Mouse (Mus musculus): ENCODE measurements at regions not wholly inside any gene's neighbourhood (a gene's known extent, or its start where the extent isn't known, plus 50 kb on each side); places are given as distances from the start of the nearest gene placed in this dataset.

GRCm38 (mm10) chr8:39218716-39219115 is 1456.2 kb upstream of the Adam24 start:
- no peaks in the 10 kb centered on the region for H3K4me1 ChIP-seq
- no peaks in the 10 kb centered on the region for H3K36me3 ChIP-seq
- WGBS: 68% methylated on average over 1 of the region's 1 CpGs
- H3K4me3 ChIP-seq: no peak overlapping the region
- H3K27me3 ChIP-seq (replicated peaks): no peaks in the 10 kb centered on the region
- ATAC-seq (ENCODE audit: extremely low read depth, insufficient number of reproducible peaks, low FRiP score, low TSS enrichment): no peak
- H3K9ac ChIP-seq: no peak overlapping the region
- no peak overlapping the region for H3K4me2 ChIP-seq
- no peaks in the 10 kb centered on the region for H3K9me3 ChIP-seq
- H3K27ac ChIP-seq (replicated peaks): no peak overlapping the region

- ATAC-seq (ENCODE audit: extremely low read depth, insufficient number of reproducible peaks, low FRiP score, low TSS enrichment): no peak
- H3K4me1 ChIP-seq: no peaks in the 10 kb centered on the region
- H3K9ac ChIP-seq: no peak overlapping the region
- H3K27me3 ChIP-seq (replicated peaks): no peaks in the 10 kb centered on the region
- H3K36me3 ChIP-seq: no peaks in the 10 kb centered on the region
- H3K4me2 ChIP-seq: no peak overlapping the region
- no peak overlapping the region for H3K4me3 ChIP-seq
- H3K9me3 ChIP-seq: no peaks in the 10 kb centered on the region
- no peak overlapping the region for H3K27ac ChIP-seq (replicated peaks)
Observed at GRCm38 (mm10) chr8:39227239-39227638, 1447.6 kb upstream of the Adam24 start.

GRCm38 (mm10) chr8:39268970-39269497 is 1405.8 kb upstream of the Adam24 start:
- Histone ChIP-seq H3K27ac (replicated peaks) (no peak overlapping the region), H3K27me3 (replicated peaks) (no peaks in the 10 kb centered on the region), H3K4me2 (no peak overlapping the region), H3K9me3 (no peaks in the 10 kb centered on the region), H3K36me3 (no peaks in the 10 kb centered on the region), H3K9ac (no peak overlapping the region), H3K4me1 (no peaks in the 10 kb centered on the region), H3K4me3 (no peak overlapping the region)
- no peak for ATAC-seq (ENCODE audit: extremely low read depth, insufficient number of reproducible peaks, low FRiP score, low TSS enrichment)
- WGBS: 50% methylated on average over 5 of the region's 5 CpGs

GRCm38 (mm10) chr8:39297548-39298306 is 1377.2 kb upstream of the Adam24 start:
- Histone ChIP-seq H3K27me3 (replicated peaks) (no peaks in the 10 kb centered on the region), H3K27ac (replicated peaks) (0 out of 2 replicates have a peak overlapping the region, but pooled peaks have one; percentile 45), H3K36me3 (no peaks in the 10 kb centered on the region), H3K4me3 (peak overlapping the region; percentile 41), H3K4me1 (peaks cover 11% of the 10 kb centered on the region), H3K9ac (peak overlapping the region; percentile 48), H3K9me3 (no peaks in the 10 kb centered on the region), H3K4me2 (peak overlapping the region; percentile 67)
- 16% methylated on average over 12 of the region's 12 CpGs for WGBS
- ATAC-seq (ENCODE audit: extremely low read depth, insufficient number of reproducible peaks, low FRiP score, low TSS enrichment): no peak

GRCm38 (mm10) chr8:39303742-39304336 is 1371.0 kb upstream of the Adam24 start:
- H3K27me3 ChIP-seq (replicated peaks): no peaks in the 10 kb centered on the region
- H3K9me3 ChIP-seq: no peaks in the 10 kb centered on the region
- no peaks in the 10 kb centered on the region for H3K36me3 ChIP-seq
- H3K27ac ChIP-seq (replicated peaks): no peak overlapping the region
- H3K4me3 ChIP-seq: no peak overlapping the region
- no peak overlapping the region for H3K9ac ChIP-seq
- peaks cover 3% of the 10 kb centered on the region; the same call in 1 of the 2 replicates for H3K4me1 ChIP-seq
- ATAC-seq (ENCODE audit: extremely low read depth, insufficient number of reproducible peaks, low FRiP score, low TSS enrichment): no peak
- 69% methylated on average over 6 of the region's 6 CpGs for WGBS
- H3K4me2 ChIP-seq: no peak overlapping the region

GRCm38 (mm10) chr8:39313854-39314253 is 1361.0 kb upstream of the Adam24 start:
- Histone ChIP-seq H3K4me3 (no peak overlapping the region), H3K9me3 (no peaks in the 10 kb centered on the region), H3K27ac (replicated peaks) (no peak overlapping the region), H3K4me1 (no peaks in the 10 kb centered on the region), H3K36me3 (no peaks in the 10 kb centered on the region), H3K4me2 (no peak overlapping the region), H3K27me3 (replicated peaks) (no peaks in the 10 kb centered on the region), H3K9ac (no peak overlapping the region)
- WGBS: 45% methylated on average over 3 of the region's 3 CpGs
- no peak for ATAC-seq (ENCODE audit: extremely low read depth, insufficient number of reproducible peaks, low FRiP score, low TSS enrichment)

GRCm38 (mm10) chr8:39315521-39316233 is 1359.2 kb upstream of the Adam24 start:
- Histone ChIP-seq H3K36me3 (no peaks in the 10 kb centered on the region), H3K27ac (replicated peaks) (no peak overlapping the region), H3K9ac (no peak overlapping the region), H3K4me1 (no peaks in the 10 kb centered on the region), H3K27me3 (replicated peaks) (no peaks in the 10 kb centered on the region), H3K4me2 (no peak overlapping the region), H3K9me3 (no peaks in the 10 kb centered on the region), H3K4me3 (no peak overlapping the region)
- WGBS: 74% methylated on average over 10 of the region's 10 CpGs
- no peak for ATAC-seq (ENCODE audit: extremely low read depth, insufficient number of reproducible peaks, low FRiP score, low TSS enrichment)

GRCm38 (mm10) chr8:39316234-39316568 is 1358.7 kb upstream of the Adam24 start:
- Histone ChIP-seq H3K4me3 (no peak overlapping the region), H3K9ac (no peak overlapping the region), H3K9me3 (no peaks in the 10 kb centered on the region), H3K36me3 (no peaks in the 10 kb centered on the region), H3K27me3 (replicated peaks) (no peaks in the 10 kb centered on the region), H3K27ac (replicated peaks) (no peak overlapping the region), H3K4me1 (no peaks in the 10 kb centered on the region), H3K4me2 (no peak overlapping the region)
- WGBS: 68% methylated on average over 4 of the region's 4 CpGs
- ATAC-seq (ENCODE audit: extremely low read depth, insufficient number of reproducible peaks, low FRiP score, low TSS enrichment): no peak

- ATAC-seq (ENCODE audit: extremely low read depth, insufficient number of reproducible peaks, low FRiP score, low TSS enrichment): no peak
- Histone ChIP-seq H3K4me2 (no peak overlapping the region), H3K27me3 (replicated peaks) (no peaks in the 10 kb centered on the region), H3K9ac (no peak overlapping the region), H3K4me1 (no peaks in the 10 kb centered on the region), H3K27ac (replicated peaks) (no peak overlapping the region), H3K4me3 (no peak overlapping the region), H3K9me3 (no peaks in the 10 kb centered on the region), H3K36me3 (no peaks in the 10 kb centered on the region)
- WGBS: 95% methylated on average over 1 of the region's 1 CpGs
Observed at GRCm38 (mm10) chr8:39329378-39329777, 1345.5 kb upstream of the Adam24 start.

GRCm38 (mm10) chr8:39344731-39345130 is 1330.1 kb upstream of the Adam24 start:
- WGBS: 62% methylated on average over 3 of the region's 3 CpGs
- no peaks in the 10 kb centered on the region for H3K9me3 ChIP-seq

GRCm38 (mm10) chr8:39346471-39346870 is 1328.4 kb upstream of the Adam24 start:
- no peak for ATAC-seq (ENCODE audit: extremely low read depth, insufficient number of reproducible peaks, low FRiP score, low TSS enrichment)
- 74% methylated on average over 1 of the region's 1 CpGs for WGBS
- Histone ChIP-seq H3K27me3 (replicated peaks) (no peaks in the 10 kb centered on the region), H3K9me3 (no peaks in the 10 kb centered on the region), H3K27ac (replicated peaks) (no peak overlapping the region), H3K36me3 (no peaks in the 10 kb centered on the region), H3K9ac (no peak overlapping the region), H3K4me2 (no peak overlapping the region), H3K4me1 (no peaks in the 10 kb centered on the region), H3K4me3 (no peak overlapping the region)

More at GRCm38 (mm10) chr8:39344731-39345130, 1330.1 kb upstream of the Adam24 start:
- H3K9ac ChIP-seq: no peak overlapping the region
- H3K36me3 ChIP-seq: no peaks in the 10 kb centered on the region
- H3K4me1 ChIP-seq: no peaks in the 10 kb centered on the region
- H3K27me3 ChIP-seq (replicated peaks): no peaks in the 10 kb centered on the region
- no peak overlapping the region for H3K4me3 ChIP-seq
- no peak overlapping the region for H3K4me2 ChIP-seq
- H3K27ac ChIP-seq (replicated peaks): no peak overlapping the region
- no peak for ATAC-seq (ENCODE audit: extremely low read depth, insufficient number of reproducible peaks, low FRiP score, low TSS enrichment)
